Mouse (Mus musculus): ENCODE data around the gene Gdpgp1. TPM values are rescaled to one million over a fixed set of nuclear protein-coding genes. Genes with fewer than 3 reads are reported as not detected.
A peak's percentile ranks its signal among the peaks of the same experiment; 100 is the strongest.

The Gdpgp1 gene
- total RNA-seq (2014; rRNA removed; ENCODE audit: low replicate concordance) (2.5 and 5.5 TPM in 2 replicates), polyA plus RNA-seq (2015; fragmentation: Nextera tagmentation; extraction: Ambion mirVana) (2.0 and 2.3 TPM in 2 replicates)

GRCm38 (mm10) chr7:80232489-80233029, at the start of gene Gdpgp1, which contains the start of gene Cib1:
Gene Gdpgp1 (plus strand): TSS chr7:80232865.
Gene Cib1 (minus strand): TSS chr7:80232813.
- no peaks in the 10 kb centered on the region for H3K27me3 ChIP-seq (ENCODE audit: control insufficient read depth, insufficient read depth, low read length)
- TF ChIP-seq EP300 (IDR thresholded peaks at IDR 0.05; ENCODE audit: low read depth) (no peak), CTCF (IDR thresholded peaks at IDR 0.05; ENCODE audit: low read depth) (no peak)
- WGBS: 0% methylated on average over 56 of the region's 56 CpGs
- H3K4me2 ChIP-seq (ENCODE audit: low read depth, low read length): peak within 1 kb of the TSS; percentile 85
- DNase-seq (ENCODE audit: low spot score) (peak; percentile 95), ATAC-seq (ENCODE audit: insufficient read depth, low read depth) (peak; percentile 100)
- H3K36me3 ChIP-seq (replicated peaks; ENCODE audit: control insufficient read depth, insufficient read depth, low read length): peaks cover 10% of the 10 kb centered on the region; the same call in 1 of the 2 replicates
- H3K9me3 ChIP-seq (replicated peaks; ENCODE audit: control insufficient read depth, low read length): no peaks in the 10 kb centered on the region
- peak within 1 kb of the TSS; percentile 64 for H3K27ac ChIP-seq (ENCODE audit: low read depth)
- peak within 1 kb of the TSS; percentile 75 for H3K9ac ChIP-seq (replicated peaks; ENCODE audit: low read depth, low read length)
- H3K4me3 ChIP-seq (ENCODE audit: low read depth, low read length): peak within 1 kb of the TSS; percentile 69
- H3K4me1 ChIP-seq (ENCODE audit: control insufficient read depth, insufficient read depth): peaks cover 13% of the 10 kb centered on the region; the same call in 1 of the 2 replicates

- Histone ChIP-seq H3K9me3 (replicated peaks; ENCODE audit: control insufficient read depth, low read length) (no peaks in the 10 kb centered on the region), H3K36me3 (replicated peaks; ENCODE audit: control insufficient read depth, insufficient read depth, low read length) (no peaks in the 10 kb centered on the region), H3K4me3 (ENCODE audit: low read depth, low read length) (no peak overlapping the region), H3K27me3 (ENCODE audit: control insufficient read depth, insufficient read depth, low read length) (no peaks in the 10 kb centered on the region), H3K27ac (ENCODE audit: low read depth) (no peak overlapping the region), H3K9ac (replicated peaks; ENCODE audit: low read depth, low read length) (no peak overlapping the region), H3K4me2 (ENCODE audit: low read depth, low read length) (no peak overlapping the region), H3K4me1 (ENCODE audit: control insufficient read depth, insufficient read depth) (peaks cover 23% of the 10 kb centered on the region)
- ATAC-seq (ENCODE audit: insufficient read depth, low read depth): no peak
- TF ChIP-seq EP300 (IDR thresholded peaks at IDR 0.05; ENCODE audit: low read depth): no peak
- no peak for TF ChIP-seq CTCF (IDR thresholded peaks at IDR 0.05; ENCODE audit: low read depth)
- no peak for DNase-seq (ENCODE audit: low spot score)
- 96% methylated on average over 1 of the region's 1 CpGs for WGBS
Measured at GRCm38 (mm10) chr7:80183466-80183865, 49.2 kb upstream of the Gdpgp1 start.

- DNase-seq (ENCODE audit: low spot score): no peak
- 83% methylated on average over 4 of the region's 5 CpGs for WGBS
- ATAC-seq (ENCODE audit: insufficient read depth, low read depth): no peak
Measured at GRCm38 (mm10) chr7:80183969-80184368, 48.7 kb upstream of the Gdpgp1 start.

GRCm38 (mm10) chr7:80184551-80184950, 48.1 kb upstream of the Gdpgp1 start:
- WGBS: 72% methylated on average over 4 of the region's 4 CpGs
- Histone ChIP-seq H3K27me3 (ENCODE audit: control insufficient read depth, insufficient read depth, low read length) (no peaks in the 10 kb centered on the region), H3K27ac (ENCODE audit: low read depth) (peak overlapping the region; percentile 98), H3K4me2 (ENCODE audit: low read depth, low read length) (no peak overlapping the region), H3K9me3 (replicated peaks; ENCODE audit: control insufficient read depth, low read length) (no peaks in the 10 kb centered on the region), H3K9ac (replicated peaks; ENCODE audit: low read depth, low read length) (no peak overlapping the region), H3K36me3 (replicated peaks; ENCODE audit: control insufficient read depth, insufficient read depth, low read length) (no peaks in the 10 kb centered on the region), H3K4me3 (ENCODE audit: low read depth, low read length) (no peak overlapping the region), H3K4me1 (ENCODE audit: control insufficient read depth, insufficient read depth) (peaks cover 23% of the 10 kb centered on the region)
- DNase-seq (ENCODE audit: low spot score): no peak
- no peak for ATAC-seq (ENCODE audit: insufficient read depth, low read depth)
- TF ChIP-seq CTCF (IDR thresholded peaks at IDR 0.05; ENCODE audit: low read depth) (no peak), EP300 (IDR thresholded peaks at IDR 0.05; ENCODE audit: low read depth) (no peak)

More at GRCm38 (mm10) chr7:80183969-80184368, 48.7 kb upstream of the Gdpgp1 start:
- H3K9ac ChIP-seq (replicated peaks; ENCODE audit: low read depth, low read length): no peak overlapping the region
- H3K36me3 ChIP-seq (replicated peaks; ENCODE audit: control insufficient read depth, insufficient read depth, low read length): no peaks in the 10 kb centered on the region
- no peak overlapping the region for H3K4me2 ChIP-seq (ENCODE audit: low read depth, low read length)
- H3K9me3 ChIP-seq (replicated peaks; ENCODE audit: control insufficient read depth, low read length): no peaks in the 10 kb centered on the region
- TF ChIP-seq CTCF (IDR thresholded peaks at IDR 0.05; ENCODE audit: low read depth): no peak
- no peak for TF ChIP-seq EP300 (IDR thresholded peaks at IDR 0.05; ENCODE audit: low read depth)
- no peaks in the 10 kb centered on the region for H3K27me3 ChIP-seq (ENCODE audit: control insufficient read depth, insufficient read depth, low read length)
- H3K4me3 ChIP-seq (ENCODE audit: low read depth, low read length): no peak overlapping the region
- H3K27ac ChIP-seq (ENCODE audit: low read depth): no peak overlapping the region
- H3K4me1 ChIP-seq (ENCODE audit: control insufficient read depth, insufficient read depth): peaks cover 23% of the 10 kb centered on the region

GRCm38 (mm10) chr7:80184968-80185367, 47.7 kb upstream of the Gdpgp1 start:
- peak overlapping the region; percentile 98 for H3K27ac ChIP-seq (ENCODE audit: low read depth)
- DNase-seq (ENCODE audit: low spot score) (no peak), ATAC-seq (ENCODE audit: insufficient read depth, low read depth) (no peak)
- H3K4me3 ChIP-seq (ENCODE audit: low read depth, low read length): no peak overlapping the region
- H3K4me2 ChIP-seq (ENCODE audit: low read depth, low read length): no peak overlapping the region
- WGBS: 46% methylated on average over 6 of the region's 6 CpGs
- no peaks in the 10 kb centered on the region for H3K36me3 ChIP-seq (replicated peaks; ENCODE audit: control insufficient read depth, insufficient read depth, low read length)
- H3K27me3 ChIP-seq (ENCODE audit: control insufficient read depth, insufficient read depth, low read length): no peaks in the 10 kb centered on the region
- TF ChIP-seq EP300 (IDR thresholded peaks at IDR 0.05; ENCODE audit: low read depth) (no peak), CTCF (IDR thresholded peaks at IDR 0.05; ENCODE audit: low read depth) (no peak)
- no peak overlapping the region for H3K9ac ChIP-seq (replicated peaks; ENCODE audit: low read depth, low read length)
- peaks cover 23% of the 10 kb centered on the region for H3K4me1 ChIP-seq (ENCODE audit: control insufficient read depth, insufficient read depth)
- no peaks in the 10 kb centered on the region for H3K9me3 ChIP-seq (replicated peaks; ENCODE audit: control insufficient read depth, low read length)

Data from heart, postnatal 0 days (tissue).